Mouse (Mus musculus) G1E (cell line): ENCODE results near the gene Slc4a4.

Experiments used
- CTCF ChIP-seq: IDR thresholded peaks from 2 replicates; pipeline ENCODE4 v1.5.1; 2012; ENCODE audit warnings: low read depth, low read length, inconsistent platforms, mixed read lengths
- GATA1 ChIP-seq: IDR thresholded peaks from 2 replicates; pipeline ENCODE4 v1.6.1; 2012; ENCODE audit warnings: borderline replicate concordance, low read length, inconsistent platforms, mixed read lengths
- GATA2 ChIP-seq: IDR thresholded peaks from 2 replicates; pipeline ENCODE4 v1.6.1; 2012; ENCODE audit warnings: low read depth, low read length, inconsistent platforms, borderline replicate concordance
- POLR2AphosphoS5 ChIP-seq: IDR thresholded peaks from 2 replicates; pipeline ENCODE4 v1.6.1; 2012; ENCODE audit warnings: low read depth, low read length, inconsistent platforms; ENCODE audit not compliant: insufficient replicate concordance
- TAL1 ChIP-seq: conservative IDR thresholded peaks from 2 replicates; pipeline ENCODE4 v1.6.1; 2012; ENCODE audit warnings: low read depth, low read length, inconsistent platforms, mixed read lengths

- TF ChIP-seq CTCF (no peak), POLR2AphosphoS5 (no peak), GATA1 (no peak), TAL1 (no peak), GATA2 (no peak)
These were observed 114.0 kb downstream of the Slc4a4 start for GRCm38 (mm10) chr5:89000598-89000997.
